Comparison of ENCODE assay signal across 28 mouse cellular contexts in the genomic region with DNA sequence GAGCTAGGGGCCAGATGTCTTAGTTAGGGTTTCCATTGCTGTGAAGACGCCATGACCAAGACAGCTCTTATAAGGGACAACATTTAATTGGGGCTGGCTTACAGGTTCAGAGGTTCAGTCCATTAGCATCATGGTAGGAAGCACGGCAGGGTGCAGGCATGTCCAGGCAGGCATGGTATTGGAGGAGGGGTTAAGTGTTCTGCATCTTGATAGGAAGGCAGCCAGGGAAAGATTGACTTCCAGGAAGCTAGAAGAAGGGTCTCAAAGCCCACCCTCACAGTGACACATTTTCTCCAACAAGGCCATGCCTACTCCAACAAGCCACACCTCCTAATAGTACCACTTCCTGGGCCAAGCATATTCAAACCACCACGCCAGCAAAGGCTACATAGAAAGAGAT. TPM values are rescaled to one million over a fixed set of nuclear protein-coding genes. Genes with fewer than 3 reads are reported as not detected.
DNase-seq lines count a peak whose midpoint lies in the region; ATAC-seq and TF ChIP-seq lines count a peak whose summit lies in the region.
"Had no signal": no experiment of that assay in that cellular context is flagged by ENCODE, and none has a peak within 500 bp of the region (broad histone marks: within the 10 kb centered on the region; RNA-seq: fewer than 3 reads in every experiment).

No protein-coding gene starts in this region.

- peak overlapping the region; percentile 81 for H3K27ac ChIP-seq in liver, embryonic 12.5 days
- H3K27ac ChIP-seq in MEL (ENCODE audit: control insufficient read depth, low read depth, low read length) = peak overlapping the region; percentile 74
- peak overlapping the region; percentile 79 for H3K27ac ChIP-seq in liver, embryonic 13.5 days
- H3K27ac ChIP-seq in forebrain, embryonic 12.5 days = no peak overlapping the region
- H3K27ac ChIP-seq in kidney, embryonic 14.5 days (ENCODE audit: low read depth, low read length) = no peak overlapping the region
- H3K27ac ChIP-seq: forebrain, embryonic 10.5 days; gastrocnemius, adult 2 months; heart, embryonic 15.5 days; hindbrain, embryonic 10.5 days; hindbrain, embryonic 13.5 days had no signal

- DNase-seq in liver = no peak
- no peak for DNase-seq in MEL (ENCODE audit: low read depth, low spot score)
- DNase-seq in liver, embryonic 13.5 days = no peak
- no peak for DNase-seq in kidney, postnatal 25 days
- DNase-seq: adrenal gland, postnatal 10 days; adrenal gland, postnatal 36 days; B cell, adult 2 months; cerebellum, adult 18-20 months; cerebellum, adult 9-10 months; cerebellum, postnatal 14 days; forebrain, postnatal 0 days; gastrocnemius, adult 2 months; gastrocnemius, postnatal 14 days; heart, adult 11 months; heart, postnatal 10 days; heart, postnatal 36 days had no signal

- no peak for ATAC-seq in liver, embryonic 12.5 days
- ATAC-seq in liver, embryonic 13.5 days (ENCODE audit: low read depth) = no peak
- ATAC-seq in forebrain, embryonic 12.5 days (ENCODE audit: low FRiP score) = no peak
- no peak for ATAC-seq in kidney, embryonic 14.5 days (ENCODE audit: low FRiP score, low TSS enrichment)
- ATAC-seq: forebrain, embryonic 14.5 days; forebrain, postnatal 0 days; hindbrain, embryonic 16.5 days had no signal

- no peaks in the 10 kb centered on the region for H3K79me2 ChIP-seq in MEL (ENCODE audit: control insufficient read depth, insufficient read depth, low read length, poor library complexity)

- TF ChIP-seq POLR2A in MEL (IDR thresholded peaks at IDR 0.05; ENCODE audit: control insufficient read depth in 1 of 2, insufficient read depth in 1 of 2, low read depth in 1 of 2, low read length in 2 of 2, poor library complexity in 1 of 2) = no peak

- no peak for TF ChIP-seq CTCF in MEL (IDR thresholded peaks at IDR 0.05 in 2 of 3, conservative IDR thresholded peaks at IDR 0.05 in 1 of 3; ENCODE audit: control insufficient read depth in 1 of 3, insufficient read depth in 1 of 3, low read depth in 2 of 3, low read length in 3 of 3, poor library complexity in 1 of 3, severe bottlenecking in 1 of 3)

- H3K27me3 ChIP-seq in liver, embryonic 12.5 days (replicated peaks) = no peaks in the 10 kb centered on the region
- H3K27me3 ChIP-seq in MEL (ENCODE audit: control insufficient read depth in 1 of 2, insufficient read depth in 2 of 2, low read length in 2 of 2) = no peaks in the 10 kb centered on the region
- no peaks in the 10 kb centered on the region for H3K27me3 ChIP-seq in liver, embryonic 13.5 days
- no peaks in the 10 kb centered on the region for H3K27me3 ChIP-seq in forebrain, embryonic 12.5 days
- H3K27me3 ChIP-seq in kidney, embryonic 14.5 days (ENCODE audit: control insufficient read depth, insufficient read depth, low read length) = no peaks in the 10 kb centered on the region
- H3K27me3 ChIP-seq: heart, embryonic 12.5 days; heart, embryonic 15.5 days; hindbrain, embryonic 13.5 days had no signal

- no peak overlapping the region for H3K4me2 ChIP-seq in liver, embryonic 12.5 days
- no peak overlapping the region for H3K4me2 ChIP-seq in liver, embryonic 13.5 days
- no peak overlapping the region for H3K4me2 ChIP-seq in forebrain, embryonic 12.5 days
- H3K4me2 ChIP-seq in kidney, embryonic 14.5 days (replicated peaks; ENCODE audit: low read depth, low read length) = no peak overlapping the region
- H3K4me2 ChIP-seq: heart, embryonic 12.5 days; heart, embryonic 15.5 days; hindbrain, embryonic 13.5 days had no signal

- peaks cover 27% of the 10 kb centered on the region for H3K4me1 ChIP-seq in liver, embryonic 12.5 days
- H3K4me1 ChIP-seq in MEL (ENCODE audit: control insufficient read depth in 1 of 2, insufficient read depth in 2 of 2, low read length in 2 of 2) = peaks cover 10 to 20% of the 10 kb centered on the region in 2 experiments
- H3K4me1 ChIP-seq in liver, embryonic 13.5 days (replicated peaks) = peaks cover 25% of the 10 kb centered on the region
- no peaks in the 10 kb centered on the region for H3K4me1 ChIP-seq in forebrain, embryonic 12.5 days
- 0 out of 2 replicates have a peak, but pooled peaks cover 2% of the 10 kb centered on the region for H3K4me1 ChIP-seq in kidney, embryonic 14.5 days (ENCODE audit: control insufficient read depth, insufficient read depth, low read length)
- H3K4me1 ChIP-seq: forebrain, embryonic 10.5 days; heart, embryonic 12.5 days; hindbrain, embryonic 13.5 days had no signal

- no peaks in the 10 kb centered on the region for H3K36me3 ChIP-seq in liver, embryonic 12.5 days
- H3K36me3 ChIP-seq in MEL (ENCODE audit: control insufficient read depth in 1 of 2, insufficient read depth in 2 of 2, low read length in 2 of 2) = peaks cover 0 to 13% of the 10 kb centered on the region in 2 experiments; a peak in 2 of 4 replicates
- no peaks in the 10 kb centered on the region for H3K36me3 ChIP-seq in liver, embryonic 13.5 days
- no peaks in the 10 kb centered on the region for H3K36me3 ChIP-seq in forebrain, embryonic 12.5 days (replicated peaks)
- no peaks in the 10 kb centered on the region for H3K36me3 ChIP-seq in kidney, embryonic 14.5 days (ENCODE audit: control insufficient read depth, insufficient read depth, low read length)
- H3K36me3 ChIP-seq: forebrain, embryonic 10.5 days; G1E; heart, embryonic 12.5 days; heart, embryonic 15.5 days; hindbrain, embryonic 10.5 days; hindbrain, embryonic 13.5 days had no signal

- H3K9me3 ChIP-seq in liver, embryonic 12.5 days (replicated peaks) = 0 out of 2 replicates have a peak, but pooled peaks cover 8% of the 10 kb centered on the region
- no peaks in the 10 kb centered on the region for H3K9me3 ChIP-seq in MEL (replicated peaks; ENCODE audit: insufficient read depth, low read length)
- H3K9me3 ChIP-seq in liver, embryonic 13.5 days (replicated peaks) = no peaks in the 10 kb centered on the region
- H3K9me3 ChIP-seq in forebrain, embryonic 12.5 days = no peaks in the 10 kb centered on the region
- no peaks in the 10 kb centered on the region for H3K9me3 ChIP-seq in kidney, embryonic 14.5 days (ENCODE audit: control insufficient read depth, low read length)
- H3K9me3 ChIP-seq: heart, embryonic 12.5 days; heart, embryonic 15.5 days; hindbrain, embryonic 13.5 days had no signal

- no peak for TF ChIP-seq RAD21 in MEL (IDR thresholded peaks at IDR 0.05; ENCODE audit: low read depth, low read length)

- no peak overlapping the region for H3K9ac ChIP-seq in liver, embryonic 12.5 days
- H3K9ac ChIP-seq in MEL (ENCODE audit: control insufficient read depth, low read depth, low read length, poor library complexity, severe bottlenecking) = peak overlapping the region; percentile 10
- no peak overlapping the region for H3K9ac ChIP-seq in liver, embryonic 13.5 days
- H3K9ac ChIP-seq in forebrain, embryonic 12.5 days = no peak overlapping the region
- no peak overlapping the region for H3K9ac ChIP-seq in kidney, embryonic 14.5 days (ENCODE audit: low read depth, low read length)
- H3K9ac ChIP-seq: forebrain, postnatal 0 days; heart, embryonic 12.5 days; heart, embryonic 15.5 days; hindbrain, embryonic 13.5 days had no signal

- TF ChIP-seq EP300 in MEL (IDR thresholded peaks at IDR 0.05; ENCODE audit: low read depth in 1 of 2, low read length in 2 of 2) = no peak

- no peak overlapping the region for H3K4me3 ChIP-seq in liver, embryonic 12.5 days
- no peak overlapping the region for H3K4me3 ChIP-seq in MEL (ENCODE audit: control insufficient read depth in 1 of 2, insufficient read depth in 1 of 2, low read depth in 2 of 2, low read length in 2 of 2)
- H3K4me3 ChIP-seq in liver, embryonic 13.5 days (replicated peaks) = no peak overlapping the region
- no peak overlapping the region for H3K4me3 ChIP-seq in forebrain, embryonic 12.5 days (replicated peaks)
- no peak overlapping the region for H3K4me3 ChIP-seq in kidney, embryonic 14.5 days (ENCODE audit: low read length)
- H3K4me3 ChIP-seq: forebrain, embryonic 10.5 days; gastrocnemius, adult 2 months; heart, embryonic 12.5 days; heart, embryonic 15.5 days; hindbrain, embryonic 10.5 days; hindbrain, embryonic 13.5 days had no signal

- WGBS in liver, embryonic 12.5 days (ENCODE audit: insufficient replicate concordance) = 71% methylated on average over 3 of the region's 3 CpGs
- 78% methylated on average over 3 of the region's 3 CpGs for WGBS in liver, embryonic 13.5 days (ENCODE audit: insufficient replicate concordance)
- WGBS in forebrain, embryonic 12.5 days = 81% methylated on average over 3 of the region's 3 CpGs
- WGBS in kidney, embryonic 14.5 days = 85% methylated on average over 3 of the region's 3 CpGs

RNA-seq across cellular contexts. Expression of gene Serpine1, which starts 13.7 kb away (rescaled TPM):
- polyA plus RNA-seq in liver, embryonic 12.5 days (2016; fragmentation: Nextera tagmentation; extraction: Ambion mirVana) = 0.19 TPM in 1 of 2 replicates, not detected in the other
- 0.04 and 0.13 TPM in 2 replicates for total RNA-seq in MEL (2012; rRNA removed)
- under 1 TPM in 1 of 2 experiments, not detected in 1; 0.11 TPM for polyA plus RNA-seq in MEL (2012; ENCODE audit: insufficient read depth in 1 of 2, insufficient read length in 2 of 2, low read depth in 1 of 2, low replicate concordance in 2 of 2, missing spikeins in 1 of 2)
- polyA plus RNA-seq in liver, embryonic 13.5 days (2015; fragmentation: Nextera tagmentation; extraction: Ambion mirVana) = 0.05 TPM in 1 of 2 replicates, not detected in the other
- 0.11 and 0.35 TPM in 2 replicates for polyA plus RNA-seq in forebrain, embryonic 12.5 days (2016; fragmentation: Nextera tagmentation; extraction: Ambion mirVana)
- 0.26 and 0.32 TPM in 2 replicates for polyA plus RNA-seq in kidney, embryonic 14.5 days (2014; fragmentation: Nextera tagmentation; extraction: Ambion mirVana)
- polyA plus RNA-seq: hindbrain, embryonic 10.5 days had no signal

RNA-seq across cellular contexts. Expression of gene Trim56, which starts 30.3 kb away (rescaled TPM):
- polyA plus RNA-seq in liver, embryonic 12.5 days (2016; fragmentation: Nextera tagmentation; extraction: Ambion mirVana) = 8.6 and 10.3 TPM in 2 replicates
- 19.7 and 21.8 TPM in 2 replicates for total RNA-seq in MEL (2012; rRNA removed)
- polyA plus RNA-seq in MEL (2012; ENCODE audit: insufficient read depth in 1 of 2, insufficient read length in 2 of 2, low read depth in 1 of 2, low replicate concordance in 2 of 2, missing spikeins in 1 of 2) = 10 to 100 TPM; 22.8 to 75.8 TPM
- polyA plus RNA-seq in liver, embryonic 13.5 days (2015; fragmentation: Nextera tagmentation; extraction: Ambion mirVana) = 8.4 and 9.9 TPM in 2 replicates
- polyA plus RNA-seq in forebrain, embryonic 12.5 days (2016; fragmentation: Nextera tagmentation; extraction: Ambion mirVana) = 5.6 and 6.8 TPM in 2 replicates
- polyA plus RNA-seq in kidney, embryonic 14.5 days (2014; fragmentation: Nextera tagmentation; extraction: Ambion mirVana) = 9.7 TPM in 2 replicates

RNA-seq across cellular contexts. Expression of gene Ap1s1, which starts 39.8 kb away (rescaled TPM):
- 119 and 121 TPM in 2 replicates for polyA plus RNA-seq in liver, embryonic 12.5 days (2016; fragmentation: Nextera tagmentation; extraction: Ambion mirVana)
- 137 and 154 TPM in 2 replicates for total RNA-seq in MEL (2012; rRNA removed)
- 100 to 1,000 TPM; 211 to 218 TPM for polyA plus RNA-seq in MEL (2012; ENCODE audit: insufficient read depth in 1 of 2, insufficient read length in 2 of 2, low read depth in 1 of 2, low replicate concordance in 2 of 2, missing spikeins in 1 of 2)
- polyA plus RNA-seq in liver, embryonic 13.5 days (2015; fragmentation: Nextera tagmentation; extraction: Ambion mirVana) = 109 and 114 TPM in 2 replicates
- 209 and 221 TPM in 2 replicates for polyA plus RNA-seq in forebrain, embryonic 12.5 days (2016; fragmentation: Nextera tagmentation; extraction: Ambion mirVana)
- polyA plus RNA-seq in kidney, embryonic 14.5 days (2014; fragmentation: Nextera tagmentation; extraction: Ambion mirVana) = 145 and 152 TPM in 2 replicates

RNA-seq across cellular contexts. Expression of gene Vgf, which starts 59.5 kb away (rescaled TPM):
- polyA plus RNA-seq in liver, embryonic 12.5 days (2016; fragmentation: Nextera tagmentation; extraction: Ambion mirVana) = not detected in 2 replicates
- total RNA-seq in MEL (2012; rRNA removed) = 0.42 and 0.52 TPM in 2 replicates
- polyA plus RNA-seq in MEL (2012; ENCODE audit: insufficient read depth in 1 of 2, insufficient read length in 2 of 2, low read depth in 1 of 2, low replicate concordance in 2 of 2, missing spikeins in 1 of 2) = 1 to 10 TPM in 1 of 2 experiments, not detected in 1; 1.4 TPM
- polyA plus RNA-seq in liver, embryonic 13.5 days (2015; fragmentation: Nextera tagmentation; extraction: Ambion mirVana) = not detected in 2 replicates
- polyA plus RNA-seq in forebrain, embryonic 12.5 days (2016; fragmentation: Nextera tagmentation; extraction: Ambion mirVana) = 0.68 and 0.92 TPM in 2 replicates
- polyA plus RNA-seq in kidney, embryonic 14.5 days (2014; fragmentation: Nextera tagmentation; extraction: Ambion mirVana) = 0.16 and 0.36 TPM in 2 replicates
- total RNA-seq: gastrocnemius, adult 2 months; gastrocnemius, postnatal 14 days; gastrocnemius, postnatal 4 days; heart, postnatal 10 days had no signal
- polyA plus RNA-seq: heart, embryonic 12.5 days; heart, embryonic 15.5 days had no signal

Comparison
In these comparisons a context has a peak if more than half of its experiments do, and no peak if none do; other contexts are left out.
1. H3K27ac ChIP-seq: peak in liver, embryonic 12.5 days (single experiment), MEL (single experiment) and liver, embryonic 13.5 days (single experiment); none in forebrain, embryonic 12.5 days (single experiment) and kidney, embryonic 14.5 days (single experiment).